Mouse (Mus musculus) bone marrow macrophage, adult 2 months (primary cell): ENCODE results near the gene Rin2.

ENCODE experiments used
- CTCF ChIP-seq: IDR thresholded peaks from 2 replicates; pipeline ENCODE4 v1.5.1; 2012; ENCODE audit warnings: low read depth, mild to moderate bottlenecking, low read length, moderate library complexity
- POLR2A ChIP-seq: IDR thresholded peaks from 2 replicates; pipeline ENCODE4 v1.6.1; 2012; ENCODE audit warnings: mild to moderate bottlenecking, low read depth, low read length, borderline replicate concordance

DNA sequence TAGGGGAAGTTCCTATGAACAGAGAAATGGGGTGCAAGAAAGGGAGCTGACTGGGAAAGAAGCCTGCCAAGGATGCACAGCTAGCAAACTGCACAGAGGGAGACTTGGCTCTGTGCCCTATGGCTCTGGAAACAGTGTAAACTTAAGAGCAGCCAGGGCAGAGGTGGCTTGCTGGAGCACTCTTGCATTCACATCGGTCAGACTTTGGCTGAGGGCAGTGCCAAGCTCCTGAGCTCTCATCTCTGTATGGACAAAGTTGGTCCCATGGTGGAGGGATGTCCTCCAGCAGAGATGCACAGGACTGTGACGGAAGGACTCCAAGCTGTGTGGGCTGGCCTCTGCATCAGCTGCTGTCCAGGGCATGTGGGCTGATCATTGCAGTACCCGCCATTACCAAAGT, 8.5 kb downstream of the Rin2 start:
- TF ChIP-seq CTCF (no peak), POLR2A (no peak)
